Mouse (Mus musculus) layer of hippocampus, adult 9-11 months (tissue): Measurements from ENCODE around the gene Foxred2.

Experiments
- DNase-seq: peaks from one replicate; pipeline ENCODE4 v3.0.0; 2022

The Foxred2 gene

DNA sequence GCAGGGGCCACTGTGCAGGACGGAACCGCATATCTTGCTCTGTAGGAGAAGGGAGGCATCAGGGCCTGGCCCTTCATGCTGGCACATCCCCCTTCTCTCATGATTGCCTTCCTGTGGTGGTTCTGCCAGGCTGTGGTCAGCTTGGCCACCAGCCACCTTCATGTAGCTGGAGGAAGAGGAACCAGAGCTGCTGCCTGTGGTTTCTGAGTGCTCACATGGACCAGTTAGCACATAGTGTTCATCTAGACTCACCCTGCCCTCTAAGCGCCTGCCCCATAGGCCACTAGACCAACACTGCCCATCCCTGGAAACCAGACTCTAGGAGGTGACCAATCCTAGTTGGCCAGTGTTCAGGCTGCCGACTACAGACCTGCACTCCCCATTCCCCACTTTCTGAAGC, 10.8 kb downstream of the Foxred2 start:
- peak; percentile 80 for DNase-seq

DNA sequence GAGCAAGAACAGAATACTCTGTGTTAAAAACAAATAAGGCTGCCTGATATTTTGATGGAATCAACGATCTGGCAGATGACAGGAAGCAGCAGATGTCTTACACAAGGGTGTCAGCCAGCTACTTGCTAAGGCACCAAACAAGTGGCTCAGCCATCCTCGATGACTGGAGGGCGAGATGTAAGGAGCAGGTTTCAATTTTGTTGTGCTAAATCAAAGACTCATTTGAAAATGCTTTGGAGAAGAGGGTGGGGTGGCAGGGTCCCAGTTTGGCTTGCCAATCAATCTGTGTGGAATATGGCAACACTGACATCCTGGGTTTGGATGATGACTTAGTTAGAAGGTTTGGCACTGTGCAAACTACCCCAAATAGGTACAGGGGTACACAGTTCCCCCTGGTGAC, 15.0 kb downstream of the Foxred2 start:
- DNase-seq = peak; percentile 63

DNA sequence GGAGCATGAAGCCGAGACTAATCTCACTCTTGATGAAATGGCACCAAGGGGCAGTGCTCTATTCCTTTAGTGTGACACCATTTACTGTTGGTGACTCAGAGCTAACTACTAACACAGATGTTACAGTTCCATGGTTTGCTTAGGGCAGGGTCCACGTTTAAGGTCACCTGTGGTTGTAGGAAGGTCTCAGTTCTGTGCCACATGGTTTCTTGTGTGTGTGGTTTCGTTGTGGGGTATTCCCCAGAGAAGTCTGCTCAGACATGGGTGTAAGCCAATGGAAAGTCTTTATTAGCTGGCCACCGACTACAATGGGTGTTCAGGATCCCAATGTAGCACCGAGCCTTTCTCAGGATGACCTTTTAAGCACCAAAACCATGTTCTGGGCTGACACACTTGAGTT, 18.0 kb downstream of the Foxred2 start:
- DNase-seq = no peak

DNA sequence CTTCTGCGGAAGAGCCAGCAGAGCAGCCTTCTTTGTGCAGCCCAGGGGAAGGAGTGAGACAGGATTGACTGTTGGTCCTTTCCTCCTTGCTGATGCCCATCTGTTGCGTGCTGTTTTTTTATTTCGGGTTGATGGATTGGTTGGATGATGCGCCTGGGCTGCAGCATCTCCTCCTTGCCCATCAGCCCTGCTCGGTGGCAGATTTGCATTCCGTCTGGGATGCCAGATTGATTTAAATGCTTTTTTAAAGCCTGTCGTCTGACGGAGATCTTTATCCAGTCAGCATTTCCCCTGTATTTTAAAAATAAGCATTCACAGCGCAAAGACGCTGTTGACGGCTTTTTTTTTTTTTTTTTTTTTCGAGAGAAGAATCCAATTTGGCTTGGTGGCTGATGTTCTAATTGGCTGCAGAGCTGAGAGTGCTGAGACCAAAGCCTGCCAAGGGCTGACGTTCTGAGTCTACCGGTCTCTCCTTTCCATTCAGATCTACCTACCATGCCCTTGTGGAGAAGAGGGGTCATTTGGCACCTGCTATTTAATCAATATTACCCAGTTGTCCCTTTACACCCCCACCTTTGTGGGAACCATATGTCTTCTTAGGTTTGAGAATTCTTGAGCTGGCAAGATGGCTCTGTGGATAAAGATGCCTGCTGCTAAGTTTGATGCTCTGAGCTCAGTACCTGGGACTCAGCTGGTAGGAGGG, 20.7 kb downstream of the Foxred2 start:
- peak; percentile 74 for DNase-seq

DNA sequence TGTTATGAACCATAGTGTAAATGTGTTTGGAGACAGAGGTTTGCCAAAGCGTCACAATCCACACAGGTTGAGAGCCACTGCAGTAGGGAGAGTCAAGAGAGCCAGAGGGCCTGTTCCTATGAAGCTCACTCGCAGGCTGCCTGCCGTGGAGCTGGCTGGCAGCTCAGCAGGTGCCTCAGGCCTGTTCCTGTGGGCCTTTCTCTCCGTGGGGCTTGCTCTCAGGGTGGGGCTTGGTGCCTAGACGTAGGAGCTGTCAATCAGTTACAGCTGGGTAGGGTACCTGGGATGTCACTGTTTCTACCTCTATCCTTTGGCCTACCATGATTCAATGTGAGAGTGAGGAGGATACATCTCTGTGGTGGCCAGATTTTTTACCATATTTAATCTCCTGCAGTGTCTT, 21.6 kb downstream of the Foxred2 start:
- no peak for DNase-seq

DNA sequence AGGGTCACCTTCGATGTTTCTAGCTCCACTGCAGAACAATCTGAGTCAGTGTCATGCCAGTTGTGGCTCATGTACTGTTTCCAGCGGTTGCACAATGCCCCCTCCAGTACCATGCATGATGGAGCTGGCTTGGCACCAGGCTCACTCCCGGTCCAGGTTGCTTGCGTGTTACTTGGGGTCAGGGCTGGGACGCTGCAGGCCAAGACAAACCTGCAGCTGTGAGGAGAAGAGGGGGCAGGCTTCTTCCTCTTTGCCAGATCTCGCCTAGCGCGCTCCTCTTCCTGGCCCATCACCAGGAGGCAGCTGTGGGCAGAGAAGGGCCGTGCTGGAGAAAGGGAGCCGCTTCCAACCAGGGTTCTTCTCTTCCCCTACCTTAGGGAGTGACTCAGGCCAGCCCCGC, 22.2 kb downstream of the Foxred2 start:
- DNase-seq = no peak

DNA sequence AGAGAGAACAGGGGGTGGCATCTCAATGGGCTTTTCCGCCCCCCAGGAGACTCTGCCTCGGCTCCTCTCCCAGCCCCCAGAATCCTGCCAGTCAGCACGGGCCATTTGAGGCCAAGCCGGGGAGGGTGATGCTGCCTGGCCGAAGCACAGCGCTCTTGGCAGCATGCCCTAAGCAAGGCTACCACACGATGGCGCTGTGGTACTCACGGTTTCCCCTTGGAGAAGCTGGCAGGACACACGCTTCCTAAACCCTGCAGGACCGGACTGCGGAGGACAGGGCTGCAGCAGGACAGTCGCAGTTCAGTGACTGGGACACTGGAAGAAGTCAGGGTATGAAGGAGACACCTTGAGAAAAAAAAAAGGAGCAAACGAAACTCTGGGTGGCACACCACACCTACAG, 22.8 kb downstream of the Foxred2 start:
- DNase-seq = peak; percentile 96

DNA sequence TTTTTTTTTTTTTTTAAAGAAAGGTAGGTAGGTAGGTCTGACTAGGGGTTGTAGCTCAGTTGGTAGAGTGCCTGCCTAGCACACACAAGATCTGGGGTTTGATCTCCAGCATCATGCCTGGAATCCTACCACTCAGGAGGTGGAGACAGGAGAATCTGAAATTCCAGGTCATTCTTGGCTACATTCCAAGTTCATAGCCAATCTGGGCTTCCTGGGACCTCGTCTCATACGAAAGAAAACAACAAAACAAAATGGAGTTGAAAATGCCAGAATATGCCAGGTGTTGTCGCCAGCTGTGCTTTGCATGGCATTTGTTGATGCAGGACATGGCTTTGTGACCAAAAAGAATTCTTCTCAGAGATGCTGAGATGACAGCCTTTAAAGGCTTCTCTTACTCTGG, 23.3 kb downstream of the Foxred2 start:
- no peak for DNase-seq

DNA sequence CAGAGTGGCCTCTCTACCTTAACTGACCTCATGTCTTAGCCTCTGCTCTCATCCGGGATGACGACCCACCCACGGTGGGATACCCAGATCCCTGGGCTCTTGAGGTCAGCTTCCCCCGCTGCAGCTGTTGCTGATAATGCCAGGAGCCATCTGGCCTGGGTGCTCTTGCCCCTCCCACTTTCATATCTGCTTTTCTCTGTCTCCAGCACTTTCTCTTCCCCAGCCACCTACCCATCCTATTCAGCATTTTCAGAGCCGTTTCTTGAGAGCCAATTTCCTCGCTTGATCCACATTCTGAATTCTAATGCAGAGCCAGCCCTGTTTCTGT, 24.9 kb downstream of the Foxred2 start:
- DNase-seq = no peak

DNA sequence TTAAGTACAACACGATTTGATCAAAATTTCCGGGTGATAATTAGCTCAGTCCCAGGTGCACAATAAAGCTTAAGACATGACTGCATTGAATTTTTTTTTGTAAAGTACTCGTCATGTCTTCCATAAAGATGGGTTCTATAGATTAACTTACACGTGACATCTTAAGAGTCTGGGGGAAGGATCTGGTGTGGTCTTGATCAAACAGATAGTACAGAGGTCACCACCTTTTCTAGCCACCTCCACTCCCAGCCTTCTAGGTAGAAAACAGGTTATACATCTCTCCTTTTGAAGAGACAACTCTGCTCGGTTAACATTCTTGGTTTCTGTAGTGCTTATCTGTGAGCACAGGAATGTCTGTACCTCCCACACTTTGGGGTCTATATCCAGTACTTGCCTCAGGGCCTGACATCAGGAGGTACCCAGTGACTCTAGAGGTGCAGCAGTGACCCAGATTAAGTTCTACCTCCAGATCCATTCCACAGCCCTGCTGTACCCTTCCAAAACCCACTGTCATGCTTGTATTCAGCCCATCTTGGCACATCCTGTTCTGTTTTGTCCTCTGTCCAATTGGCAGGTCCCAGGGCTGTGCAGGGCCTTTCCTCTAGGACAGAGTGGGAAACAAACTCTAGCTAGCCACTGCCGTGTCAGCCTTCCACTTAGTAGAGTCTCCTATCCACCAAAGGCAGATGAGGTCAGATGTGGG, 25.4 kb downstream of the Foxred2 start:
- DNase-seq = no peak

DNA sequence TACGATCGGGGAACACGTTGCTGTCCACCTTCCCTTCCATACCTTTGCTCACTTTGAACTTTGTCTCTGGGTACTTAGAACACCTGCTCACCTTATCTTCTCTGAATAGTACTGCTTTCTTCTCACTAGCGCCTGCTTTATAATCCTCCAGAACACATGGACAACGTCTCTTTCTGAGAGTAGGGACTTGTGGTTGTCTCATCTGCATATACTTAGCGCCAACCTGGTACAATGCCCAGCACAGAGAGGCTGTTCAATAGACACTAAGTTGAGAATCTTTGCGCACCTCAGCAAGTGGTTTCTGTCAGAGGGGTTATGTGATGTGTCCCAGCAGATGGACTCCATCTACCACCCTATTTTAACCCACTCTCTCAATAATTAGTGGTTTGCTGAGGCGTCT, 26.7 kb downstream of the Foxred2 start:
- no peak for DNase-seq

DNA sequence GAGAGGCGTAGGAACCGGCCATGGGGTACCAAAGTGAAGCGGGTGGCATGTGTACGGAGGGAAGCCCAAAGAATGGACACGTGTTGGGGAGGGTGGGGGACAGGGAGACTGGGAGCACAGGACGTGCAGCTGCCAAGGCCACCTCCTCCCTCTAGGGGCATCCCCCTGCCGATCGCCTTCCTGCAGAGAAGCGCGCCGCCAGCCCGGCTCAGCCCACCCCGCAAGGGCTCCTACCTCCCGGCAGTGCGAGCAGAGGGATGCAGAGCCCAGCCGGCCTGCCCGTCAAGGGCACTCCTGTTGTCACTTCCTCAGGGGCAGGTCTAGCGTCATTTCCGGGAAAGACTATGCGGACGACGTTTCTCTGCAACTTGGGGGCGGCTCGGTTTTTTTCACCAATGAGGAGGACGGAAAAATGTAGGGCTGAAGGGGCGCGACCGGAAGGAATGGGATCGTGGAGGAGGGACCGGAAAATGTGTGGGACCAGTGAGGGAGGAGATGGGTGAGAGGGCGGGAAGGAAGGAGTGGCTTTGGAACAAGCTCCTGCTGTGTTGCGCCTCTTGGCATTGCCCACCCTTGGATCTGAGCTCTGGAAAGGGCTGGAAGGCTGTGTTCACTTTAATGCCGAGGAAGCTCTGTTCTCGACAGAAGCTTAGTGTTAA, 27.7 kb downstream of the Foxred2 start, which contains the start of gene Txn2:
Gene Txn2 (minus strand): TSS at position 334 of the 659 bp plus-strand sequence.
- peak; percentile 98 for DNase-seq

DNA sequence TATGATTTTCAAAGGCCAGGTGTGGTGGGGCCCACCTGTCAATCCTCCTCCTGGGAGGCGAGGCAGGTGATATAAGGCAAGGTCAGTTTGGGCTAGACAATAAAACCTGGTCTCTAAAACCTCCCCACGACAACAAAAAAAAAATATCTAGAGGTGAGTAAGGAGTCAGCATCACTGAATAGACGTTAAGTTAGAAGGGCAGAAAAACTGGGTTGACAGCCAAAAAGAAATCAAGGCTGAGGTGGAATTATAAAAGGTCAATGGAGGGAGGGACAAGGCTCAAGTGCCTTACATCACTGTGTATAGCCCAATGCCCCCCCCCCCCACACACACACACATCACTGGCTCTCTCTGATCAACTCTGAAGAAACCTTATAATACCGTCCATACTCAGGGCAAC, 28.4 kb downstream of the Foxred2 start:
- no peak for DNase-seq

DNA sequence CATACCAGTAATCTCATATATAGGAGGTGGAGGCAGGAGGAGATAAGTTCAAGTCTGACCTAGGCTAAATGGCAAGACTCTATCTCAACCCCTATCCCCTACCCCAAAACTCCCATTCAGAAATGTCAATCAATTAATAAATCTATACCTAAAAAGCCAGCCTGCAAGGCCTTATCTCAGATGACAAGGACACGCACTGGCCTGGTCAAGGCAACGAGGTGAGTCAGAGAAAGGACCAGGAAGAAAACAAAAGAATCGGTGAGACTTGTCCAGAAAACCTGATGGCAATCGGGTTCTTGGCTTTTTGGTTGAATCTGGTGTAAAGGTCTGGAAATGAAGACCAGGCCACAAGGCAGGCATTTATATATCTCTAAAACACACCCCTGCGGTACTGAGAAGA, 29.6 kb downstream of the Foxred2 start:
- DNase-seq = no peak

DNA sequence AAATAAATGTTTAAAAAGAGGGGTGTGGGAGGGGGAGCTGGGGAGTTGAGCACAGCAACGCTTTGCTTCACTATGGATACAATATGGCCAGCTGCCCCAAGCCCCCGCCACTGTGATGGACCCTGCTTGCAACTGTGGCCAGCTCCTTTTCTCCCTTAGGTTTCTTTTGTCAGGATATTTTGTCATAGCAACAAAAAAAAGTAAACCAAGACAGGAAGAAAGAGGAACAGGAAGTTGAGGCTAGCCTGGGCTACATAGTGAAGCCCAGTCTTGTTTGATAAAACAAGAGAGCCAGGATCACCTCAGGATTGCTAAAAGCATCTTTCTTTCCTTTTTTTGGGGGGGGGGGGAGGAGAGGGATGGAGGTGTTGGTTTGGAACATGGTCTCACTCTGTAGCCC, 31.3 kb downstream of the Foxred2 start:
- DNase-seq = no peak

DNA sequence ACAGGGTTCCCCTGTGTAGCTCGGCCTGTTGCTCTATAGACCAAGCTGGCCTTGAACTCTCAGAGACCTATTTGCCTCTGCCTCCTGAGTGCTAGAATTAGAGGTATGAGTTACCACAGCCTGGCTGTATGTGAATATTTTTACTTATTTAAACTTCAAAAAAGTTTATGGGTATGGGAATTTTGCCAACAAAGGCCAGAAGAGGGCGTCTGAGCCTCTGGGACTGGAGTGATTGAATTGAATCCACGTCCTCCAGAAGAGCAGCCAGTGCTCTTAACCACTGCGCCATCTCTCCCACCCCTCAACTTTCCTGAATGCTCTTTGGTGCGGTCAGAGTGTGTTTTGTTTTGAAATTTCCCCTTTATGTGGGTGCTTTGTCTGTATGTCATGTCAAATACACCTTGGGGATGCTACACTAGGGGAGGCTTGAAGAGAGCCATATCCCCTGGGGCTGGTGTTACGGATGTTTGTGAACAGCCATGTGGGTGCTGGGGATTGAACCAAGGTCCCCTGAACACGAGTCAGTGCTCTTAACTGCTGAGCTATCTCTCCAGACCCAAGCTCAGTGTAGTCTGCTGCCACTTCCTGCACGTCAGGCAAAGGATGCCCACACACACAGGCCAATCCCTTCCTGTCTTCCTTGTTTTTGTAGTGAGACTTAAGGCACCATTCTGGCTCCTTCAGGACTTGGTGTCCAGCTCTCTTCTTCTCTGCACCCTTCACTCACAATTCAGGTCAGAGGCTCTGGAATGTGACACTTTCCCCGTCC, 33.1 kb downstream of the Foxred2 start:
- DNase-seq = no peak

DNA sequence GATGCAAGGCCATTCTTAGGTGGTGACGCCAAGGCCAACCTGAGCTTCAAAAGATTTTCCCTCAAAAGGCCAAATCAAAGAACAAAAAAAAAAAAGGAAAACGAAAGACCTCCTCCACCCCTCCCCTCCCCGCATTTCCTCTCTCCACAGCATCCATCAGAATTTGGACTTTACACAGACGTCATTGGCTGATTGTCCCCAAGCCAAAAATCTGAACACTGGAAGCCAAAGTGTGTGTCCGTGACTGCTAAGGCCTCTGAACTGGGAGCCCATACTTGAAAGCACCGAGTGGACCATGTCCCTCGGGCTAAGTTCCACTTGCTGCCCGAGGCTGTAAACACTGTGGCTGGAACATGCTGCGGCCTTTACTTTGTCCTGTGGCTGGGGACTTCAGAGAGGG, 33.8 kb downstream of the Foxred2 start:
- no peak for DNase-seq

DNA sequence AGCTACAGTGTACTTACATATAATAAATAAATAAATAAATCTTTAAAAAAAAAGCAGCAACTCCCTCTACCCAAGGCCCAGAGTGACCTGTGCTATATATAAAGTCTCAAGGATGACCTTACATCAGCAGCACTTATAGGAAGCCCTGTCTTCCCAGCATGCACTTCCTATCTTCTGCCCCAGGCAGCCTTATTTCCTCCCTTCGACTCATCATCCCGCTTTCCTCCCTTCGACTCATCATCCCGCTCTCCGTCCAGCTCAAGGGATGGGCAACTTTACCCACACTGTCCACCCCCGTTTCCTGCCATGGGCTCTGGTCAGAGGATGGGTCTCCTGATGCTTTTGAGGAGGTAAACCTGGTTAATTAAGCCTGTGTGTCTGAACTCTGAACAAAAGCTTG, 34.9 kb downstream of the Foxred2 start:
- no peak for DNase-seq

DNA sequence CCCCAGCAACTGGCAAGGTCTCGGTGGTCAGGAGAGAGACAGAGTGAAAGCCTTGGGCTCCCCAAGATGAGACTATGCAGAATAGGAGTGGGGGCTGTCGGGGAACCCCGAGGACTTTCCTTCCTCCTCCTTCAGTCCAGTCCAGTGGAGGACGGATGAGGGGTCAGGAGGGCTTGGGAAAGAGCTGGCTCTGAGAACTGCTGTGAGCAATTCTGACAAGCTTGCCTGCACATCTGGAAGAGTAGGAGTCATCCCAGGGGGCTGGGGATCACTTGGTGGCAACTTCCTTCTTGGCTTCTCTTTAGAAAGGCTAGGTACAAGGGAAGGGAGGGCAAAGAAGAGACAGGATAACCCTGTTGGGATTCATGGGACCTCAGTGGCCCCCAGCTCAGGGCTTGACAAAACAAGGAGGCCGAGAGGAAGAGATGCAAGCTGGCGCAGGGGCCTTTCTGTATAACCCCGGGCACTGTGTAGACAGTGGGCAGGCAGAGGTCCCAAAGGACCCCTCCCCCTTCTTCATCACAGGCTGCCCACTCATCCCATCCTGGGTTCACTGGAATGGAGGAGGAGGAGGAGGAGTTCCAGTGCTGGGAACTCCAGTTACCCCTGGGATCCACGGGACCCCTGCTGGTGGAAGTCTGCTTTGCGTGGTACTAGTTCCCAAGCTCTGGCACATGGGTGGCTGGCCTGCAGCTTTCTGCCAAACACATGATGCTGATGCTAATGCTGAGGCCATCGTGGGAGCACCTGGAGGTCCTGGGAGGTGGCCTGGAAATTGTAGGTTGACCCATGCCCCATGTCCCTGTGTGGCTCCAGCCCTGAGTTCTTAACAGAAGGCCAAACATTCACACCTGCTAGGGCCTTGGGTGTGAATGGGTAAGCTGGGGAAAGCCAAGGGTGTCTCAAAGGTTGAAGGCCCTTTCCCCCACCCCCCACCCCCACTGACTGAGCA, 35.7 kb downstream of the Foxred2 start:
- DNase-seq = no peak

DNA sequence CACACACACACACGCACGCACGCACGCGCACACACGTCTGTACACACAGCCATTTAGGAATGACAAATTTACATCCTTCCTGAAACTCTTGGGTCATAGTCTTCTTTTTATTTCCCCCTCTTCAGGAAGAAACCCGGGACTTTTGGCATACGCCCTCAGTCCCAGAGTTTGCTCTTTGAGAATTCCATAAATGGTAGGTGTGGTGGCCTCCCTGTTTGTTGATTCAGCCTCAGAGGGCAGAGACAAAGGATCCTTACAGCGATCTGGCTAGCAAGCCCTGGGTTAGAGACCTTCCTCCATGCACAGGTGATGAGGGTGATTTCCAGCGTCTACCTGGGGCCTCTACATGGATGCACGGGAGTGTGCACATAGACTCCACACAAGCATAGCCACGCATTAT, 37.1 kb downstream of the Foxred2 start:
- DNase-seq = no peak

DNA sequence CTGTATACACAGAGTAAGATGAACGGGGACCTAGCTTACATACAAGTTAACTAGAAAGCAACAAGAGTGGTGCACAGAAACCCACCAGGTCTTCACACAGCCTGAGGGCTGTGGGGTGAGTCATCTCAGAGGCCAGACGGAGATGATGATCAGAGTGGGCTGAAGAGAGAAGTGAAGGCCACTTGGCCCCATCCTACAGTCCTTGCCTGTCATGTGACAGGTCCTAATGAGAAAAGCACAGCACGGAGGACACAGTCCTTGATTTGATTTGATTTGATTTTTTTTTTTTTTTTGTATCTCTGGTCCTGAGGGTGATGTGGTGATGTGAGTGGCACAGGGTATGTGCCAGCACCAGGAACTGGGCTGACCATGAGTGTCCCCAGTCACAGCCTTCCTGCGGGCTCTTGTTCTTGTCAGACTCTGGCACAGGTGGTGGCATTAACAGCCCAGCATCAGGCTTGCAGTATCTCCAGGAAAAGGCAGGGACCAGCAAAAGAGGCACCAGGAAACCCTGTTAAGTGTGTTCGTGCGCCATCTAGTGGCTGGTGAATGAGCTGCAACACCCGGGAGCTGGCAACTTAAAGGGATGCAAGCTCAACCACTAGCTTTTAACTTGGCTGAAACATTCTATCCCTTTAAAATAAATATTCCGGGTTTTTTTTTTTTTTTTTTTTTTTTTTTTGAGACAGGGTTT, 39.5 kb downstream of the Foxred2 start:
- peak; percentile 90 for DNase-seq

DNA sequence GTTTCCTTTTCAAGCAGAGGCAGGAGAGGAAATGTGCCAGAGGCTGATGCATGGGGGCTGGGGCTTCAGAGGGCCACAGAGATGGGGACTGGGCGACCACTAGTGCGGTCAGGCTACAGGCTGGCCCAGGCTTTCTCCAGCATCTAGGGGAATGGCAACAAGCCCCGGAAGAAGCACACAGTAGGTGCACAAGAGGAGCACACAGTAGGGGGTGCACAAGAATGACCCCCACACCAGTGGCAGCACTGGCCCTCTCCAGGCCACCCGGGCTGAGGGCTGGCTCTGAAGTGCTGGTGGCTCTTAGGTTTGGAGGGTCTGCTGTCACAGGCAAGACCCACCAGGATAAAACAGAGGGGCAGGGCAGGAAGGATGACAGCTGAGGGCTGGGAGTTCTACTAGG, 41.2 kb downstream of the Foxred2 start:
- DNase-seq = no peak
